Mouse (Mus musculus) heart, postnatal 4 days (tissue): ENCODE results near the gene Cfap70. TPM values are rescaled to one million over a fixed set of nuclear protein-coding genes. Genes with fewer than 3 reads are reported as not detected.

Experiments used
- total RNA-seq, 2 experiments: library from RNA; stranded (reverse); gene quantifications; 2 replicates each; pipeline ENCODE4 v1.2.3; 2021

Cfap70 gene
- total RNA-seq, 2 experiments from 2014 or later, result 0.29 to 0.54 TPM

Other genes starting within 250 kb of the Cfap70 start
- gene Kcnk16, start 183.0 kb downstream of the Cfap70 start, total RNA-seq, result not detected
- 10 to 100 TPM; 19.7 to 20.3 TPM for gene Nudt13, start 157.5 kb downstream of the Cfap70 start, total RNA-seq
- gene Ecd, start 104.1 kb downstream of the Cfap70 start, total RNA-seq, result 10 to 100 TPM; 33.6 to 35.7 TPM
- gene Fam149b, start 104.1 kb downstream of the Cfap70 start, total RNA-seq, result 10 to 100 TPM; 34.4 to 35.8 TPM
- 10 to 100 TPM; 39.7 to 42.5 TPM for gene Dnajc9, start 63.3 kb downstream of the Cfap70 start, total RNA-seq
- gene Mrps16, start 58.6 kb downstream of the Cfap70 start, total RNA-seq, result 10 to 100 TPM; 68.8 to 70.0 TPM
- gene Anxa7, start 27.9 kb upstream of the Cfap70 start, total RNA-seq, result 10 to 100 TPM; 49.5 to 57.1 TPM
- gene Mss51, start 44.7 kb upstream of the Cfap70 start, total RNA-seq, result 1 to 10 TPM in 1 of 2 experiments, under 1 TPM in 1; 0.97 to 1.2 TPM
- gene Ppp3cb, start 94.3 kb upstream of the Cfap70 start, total RNA-seq, result 10 to 100 TPM; 71.7 to 79.0 TPM
- 10 to 100 TPM; 15.2 to 15.4 TPM for gene Usp54, start 188.8 kb upstream of the Cfap70 start, total RNA-seq
- gene Myoz1, start 204.3 kb upstream of the Cfap70 start, total RNA-seq, result 1 to 10 TPM; 5.6 to 7.5 TPM
- gene Synpo2l, start 216.1 kb upstream of the Cfap70 start, total RNA-seq, result 100 to 1,000 TPM; 230 to 272 TPM
- 100 to 1,000 TPM in 1 of 2 experiments, 10 to 100 TPM in 1; 96.3 to 110 TPM for gene Sec24c, start 222.1 kb upstream of the Cfap70 start, total RNA-seq
- gene Fut11, start 242.7 kb upstream of the Cfap70 start, total RNA-seq, result 10 to 100 TPM; 11.4 to 11.8 TPM